Mouse (Mus musculus): ENCODE data around the gene Ahcyl2. TPM values are rescaled to one million over a fixed set of nuclear protein-coding genes. Genes with fewer than 3 reads are reported as not detected.

Gene Ahcyl2
- polyA plus RNA-seq, 1 experiment from 2014 or later = 22.3 TPM

DNA sequence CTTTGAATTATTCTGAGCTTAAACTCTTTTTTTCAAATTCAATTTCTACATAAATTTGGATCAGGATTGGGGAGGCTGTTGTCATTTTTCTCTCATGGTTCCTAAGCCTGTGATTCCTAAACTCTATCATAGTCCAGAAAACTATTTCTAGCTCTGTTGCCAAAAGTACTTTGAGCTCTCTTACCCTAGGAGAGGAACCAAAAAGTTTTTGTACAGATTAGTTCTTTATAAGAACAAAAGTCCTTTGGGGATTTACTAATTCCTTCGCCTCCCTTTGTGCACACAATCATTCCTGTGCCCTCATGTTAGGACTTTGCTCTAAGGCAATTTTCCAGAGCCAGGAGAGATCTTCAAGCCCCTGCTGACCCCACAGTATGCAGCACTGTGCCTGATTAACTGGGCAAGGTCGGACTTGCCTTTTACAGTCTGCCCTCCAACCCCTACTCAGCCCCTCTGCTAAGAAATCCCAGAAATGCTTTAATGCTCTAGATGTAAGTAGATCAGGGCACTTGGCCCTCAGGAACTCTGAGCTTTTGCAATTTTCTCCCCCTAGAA is 100.6 kb downstream of the Ahcyl2 start:
- H3K36me3 ChIP-seq (ENCODE audit: control insufficient read depth, insufficient read depth, low read length) = peaks cover 5% of the 10 kb centered on the region
- H3K27me3 ChIP-seq (replicated peaks; ENCODE audit: control insufficient read depth, insufficient read depth, low read length) = no peaks in the 10 kb centered on the region
- H3K4me2 ChIP-seq (ENCODE audit: low read length) = no peak overlapping the region
- H3K4me1 ChIP-seq (ENCODE audit: control insufficient read depth, insufficient read depth, low read depth, low read length) = no peaks in the 10 kb centered on the region
- H3K4me3 ChIP-seq (ENCODE audit: low read length) = no peak overlapping the region
- H3K9ac ChIP-seq (ENCODE audit: low read depth, low read length) = no peak overlapping the region
- 73% methylated on average over 2 of the region's 2 CpGs for WGBS
- no peak overlapping the region for H3K27ac ChIP-seq (ENCODE audit: low read depth, low read length)
- ATAC-seq = no peak
- H3K9me3 ChIP-seq (ENCODE audit: control insufficient read depth, low read length) = no peaks in the 10 kb centered on the region

- Histone ChIP-seq H3K4me3 (ENCODE audit: low read length) (no peak overlapping the region), H3K9me3 (ENCODE audit: control insufficient read depth, low read length) (no peaks in the 10 kb centered on the region), H3K36me3 (ENCODE audit: control insufficient read depth, insufficient read depth, low read length) (peaks cover 6% of the 10 kb centered on the region), H3K4me1 (ENCODE audit: control insufficient read depth, insufficient read depth, low read depth, low read length) (no peaks in the 10 kb centered on the region), H3K27me3 (replicated peaks; ENCODE audit: control insufficient read depth, insufficient read depth, low read length) (no peaks in the 10 kb centered on the region), H3K9ac (ENCODE audit: low read depth, low read length) (no peak overlapping the region), H3K27ac (ENCODE audit: low read depth, low read length) (no peak overlapping the region), H3K4me2 (ENCODE audit: low read length) (no peak overlapping the region)
- ATAC-seq = no peak
- 79% methylated on average over 2 of the region's 2 CpGs for WGBS
These were observed 105.8 kb downstream of the Ahcyl2 start for GRCm38 (mm10) chr6:29873654-29874053.

- Histone ChIP-seq H3K9me3 (ENCODE audit: control insufficient read depth, low read length) (no peaks in the 10 kb centered on the region), H3K9ac (ENCODE audit: low read depth, low read length) (no peak overlapping the region), H3K27ac (ENCODE audit: low read depth, low read length) (no peak overlapping the region), H3K4me1 (ENCODE audit: control insufficient read depth, insufficient read depth, low read depth, low read length) (no peaks in the 10 kb centered on the region), H3K4me2 (ENCODE audit: low read length) (no peak overlapping the region), H3K27me3 (replicated peaks; ENCODE audit: control insufficient read depth, insufficient read depth, low read length) (no peaks in the 10 kb centered on the region), H3K4me3 (ENCODE audit: low read length) (no peak overlapping the region), H3K36me3 (ENCODE audit: control insufficient read depth, insufficient read depth, low read length) (peaks cover 9% of the 10 kb centered on the region)
- WGBS = 87% methylated on average over 5 of the region's 5 CpGs
- no peak for ATAC-seq
These were observed 107.8 kb downstream of the Ahcyl2 start for GRCm38 (mm10) chr6:29875576-29875975.

DNA sequence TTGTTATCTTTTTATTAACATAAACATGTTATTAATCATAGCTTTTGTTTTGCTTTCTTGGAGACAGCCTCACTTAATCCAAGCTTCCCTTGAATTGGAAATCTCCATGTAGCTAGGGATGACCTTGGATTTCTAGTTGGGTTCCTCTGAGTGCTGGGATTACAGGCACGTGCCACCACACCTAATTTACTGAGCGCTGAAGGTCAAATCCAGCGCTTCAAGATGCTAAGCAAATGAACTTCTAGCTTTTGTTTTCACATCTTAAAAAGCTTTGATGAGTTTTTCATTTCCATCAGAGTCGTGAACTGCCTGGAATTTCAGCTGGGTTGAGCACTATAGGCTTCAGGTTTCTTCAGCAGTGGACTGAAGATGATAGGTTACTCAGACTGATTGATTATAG is 109.0 kb downstream of the Ahcyl2 start:
- H3K4me2 ChIP-seq (ENCODE audit: low read length) = no peak overlapping the region
- WGBS = 87% methylated on average over 4 of the region's 4 CpGs
- ATAC-seq = no peak

GRCm38 (mm10) chr6:29879579-29879978 is 111.8 kb downstream of the Ahcyl2 start:
- ATAC-seq = no peak
- Histone ChIP-seq H3K4me2 (ENCODE audit: low read length) (no peak overlapping the region), H3K9me3 (ENCODE audit: control insufficient read depth, low read length) (no peaks in the 10 kb centered on the region), H3K36me3 (ENCODE audit: control insufficient read depth, insufficient read depth, low read length) (peaks cover 6% of the 10 kb centered on the region; the same call in 1 of the 2 replicates), H3K27me3 (replicated peaks; ENCODE audit: control insufficient read depth, insufficient read depth, low read length) (no peaks in the 10 kb centered on the region), H3K9ac (ENCODE audit: low read depth, low read length) (no peak overlapping the region), H3K27ac (ENCODE audit: low read depth, low read length) (no peak overlapping the region), H3K4me3 (ENCODE audit: low read length) (no peak overlapping the region), H3K4me1 (ENCODE audit: control insufficient read depth, insufficient read depth, low read depth, low read length) (no peaks in the 10 kb centered on the region)

More for the DNA sequence above, 109.0 kb downstream of the Ahcyl2 start:
- Histone ChIP-seq H3K36me3 (ENCODE audit: control insufficient read depth, insufficient read depth, low read length) (peaks cover 8% of the 10 kb centered on the region; the same call in 1 of the 2 replicates), H3K27me3 (replicated peaks; ENCODE audit: control insufficient read depth, insufficient read depth, low read length) (no peaks in the 10 kb centered on the region), H3K4me1 (ENCODE audit: control insufficient read depth, insufficient read depth, low read depth, low read length) (no peaks in the 10 kb centered on the region), H3K4me3 (ENCODE audit: low read length) (no peak overlapping the region), H3K9ac (ENCODE audit: low read depth, low read length) (no peak overlapping the region), H3K27ac (ENCODE audit: low read depth, low read length) (no peak overlapping the region), H3K9me3 (ENCODE audit: control insufficient read depth, low read length) (no peaks in the 10 kb centered on the region)

GRCm38 (mm10) chr6:29880796-29881195 is 113.0 kb downstream of the Ahcyl2 start:
- Histone ChIP-seq H3K4me3 (ENCODE audit: low read length) (no peak overlapping the region), H3K27me3 (replicated peaks; ENCODE audit: control insufficient read depth, insufficient read depth, low read length) (no peaks in the 10 kb centered on the region), H3K36me3 (ENCODE audit: control insufficient read depth, insufficient read depth, low read length) (peaks cover 6% of the 10 kb centered on the region; the same call in 1 of the 2 replicates), H3K9me3 (ENCODE audit: control insufficient read depth, low read length) (no peaks in the 10 kb centered on the region), H3K27ac (ENCODE audit: low read depth, low read length) (no peak overlapping the region), H3K9ac (ENCODE audit: low read depth, low read length) (no peak overlapping the region), H3K4me1 (ENCODE audit: control insufficient read depth, insufficient read depth, low read depth, low read length) (no peaks in the 10 kb centered on the region), H3K4me2 (ENCODE audit: low read length) (no peak overlapping the region)
- WGBS = 93% methylated on average over 3 of the region's 3 CpGs
- ATAC-seq = no peak

DNA sequence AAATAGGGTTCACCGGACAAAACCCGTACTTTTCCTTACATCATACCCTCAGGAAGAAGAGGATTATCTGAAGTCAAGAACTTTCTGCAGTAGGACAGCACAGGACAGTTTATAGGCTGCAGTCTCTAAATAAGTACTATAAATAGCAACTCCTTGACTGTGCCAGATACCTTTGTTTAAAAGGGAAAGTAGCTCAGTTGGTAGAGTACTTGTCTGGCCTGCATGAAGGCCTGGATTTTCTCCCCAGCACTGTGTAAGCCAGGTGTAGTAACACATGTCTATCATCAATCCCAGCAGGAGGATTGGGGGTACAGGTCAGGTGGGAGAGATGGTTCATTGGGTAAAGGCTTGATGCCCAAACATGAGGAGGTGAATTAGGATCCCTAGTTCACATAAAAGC is 114.1 kb downstream of the Ahcyl2 start:
- ATAC-seq = no peak
- Histone ChIP-seq H3K4me2 (ENCODE audit: low read length) (no peak overlapping the region), H3K36me3 (ENCODE audit: control insufficient read depth, insufficient read depth, low read length) (peaks cover 12% of the 10 kb centered on the region), H3K9me3 (ENCODE audit: control insufficient read depth, low read length) (no peaks in the 10 kb centered on the region), H3K4me3 (ENCODE audit: low read length) (no peak overlapping the region), H3K27ac (ENCODE audit: low read depth, low read length) (no peak overlapping the region), H3K27me3 (replicated peaks; ENCODE audit: control insufficient read depth, insufficient read depth, low read length) (no peaks in the 10 kb centered on the region), H3K4me1 (ENCODE audit: control insufficient read depth, insufficient read depth, low read depth, low read length) (no peaks in the 10 kb centered on the region), H3K9ac (ENCODE audit: low read depth, low read length) (no peak overlapping the region)
- WGBS = 91% methylated on average over 2 of the region's 2 CpGs

DNA sequence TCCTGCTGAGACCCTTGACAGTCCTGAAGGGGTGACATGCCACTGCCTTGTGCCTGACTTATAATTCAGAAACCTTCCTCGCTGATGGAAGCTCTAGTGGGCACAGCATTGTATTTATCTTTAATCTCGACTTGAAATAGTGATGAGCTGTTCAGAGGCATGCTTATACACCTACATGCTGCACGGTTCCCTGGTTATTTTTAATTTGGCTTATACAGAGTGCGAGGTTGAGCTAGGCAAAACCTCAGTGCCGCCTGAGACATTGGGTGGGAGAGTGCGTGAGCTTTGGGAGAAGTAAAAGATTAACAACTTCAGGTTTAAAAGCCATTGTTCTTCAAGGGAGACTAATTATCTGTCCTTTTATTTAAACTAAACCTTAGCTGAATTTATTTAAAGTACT is 115.1 kb downstream of the Ahcyl2 start:
- no peak overlapping the region for H3K27ac ChIP-seq (ENCODE audit: low read depth, low read length)
- H3K4me1 ChIP-seq (ENCODE audit: control insufficient read depth, insufficient read depth, low read depth, low read length) = no peaks in the 10 kb centered on the region
- no peak overlapping the region for H3K9ac ChIP-seq (ENCODE audit: low read depth, low read length)
- no peaks in the 10 kb centered on the region for H3K27me3 ChIP-seq (replicated peaks; ENCODE audit: control insufficient read depth, insufficient read depth, low read length)
- H3K4me3 ChIP-seq (ENCODE audit: low read length) = no peak overlapping the region
- no peak overlapping the region for H3K4me2 ChIP-seq (ENCODE audit: low read length)
- H3K36me3 ChIP-seq (ENCODE audit: control insufficient read depth, insufficient read depth, low read length) = peaks cover 12% of the 10 kb centered on the region
- WGBS = 77% methylated on average over 6 of the region's 6 CpGs
- no peak for ATAC-seq
- no peaks in the 10 kb centered on the region for H3K9me3 ChIP-seq (ENCODE audit: control insufficient read depth, low read length)

DNA sequence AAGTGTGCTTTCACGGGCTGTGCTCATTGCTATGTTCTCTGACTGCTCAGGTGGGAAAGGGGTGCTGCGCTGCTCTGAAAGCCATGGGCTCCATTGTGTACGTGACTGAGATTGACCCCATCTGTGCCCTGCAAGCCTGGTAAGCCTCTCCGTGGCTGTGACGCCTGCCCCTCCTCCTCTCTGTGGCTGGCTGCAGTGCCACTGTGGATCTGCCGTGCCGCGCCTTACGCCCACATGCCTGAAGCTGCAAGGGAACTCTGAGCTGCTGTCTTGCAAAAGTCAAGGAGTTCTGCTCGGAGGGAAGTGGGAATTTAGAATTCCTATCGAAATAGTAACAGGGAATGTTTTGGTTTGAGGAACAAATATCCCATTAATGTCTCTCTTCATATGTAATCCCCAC is 123.3 kb downstream of the Ahcyl2 start:
- 66% methylated on average over 11 of the region's 11 CpGs for WGBS
- no peak overlapping the region for H3K27ac ChIP-seq (ENCODE audit: low read depth, low read length)

DNA sequence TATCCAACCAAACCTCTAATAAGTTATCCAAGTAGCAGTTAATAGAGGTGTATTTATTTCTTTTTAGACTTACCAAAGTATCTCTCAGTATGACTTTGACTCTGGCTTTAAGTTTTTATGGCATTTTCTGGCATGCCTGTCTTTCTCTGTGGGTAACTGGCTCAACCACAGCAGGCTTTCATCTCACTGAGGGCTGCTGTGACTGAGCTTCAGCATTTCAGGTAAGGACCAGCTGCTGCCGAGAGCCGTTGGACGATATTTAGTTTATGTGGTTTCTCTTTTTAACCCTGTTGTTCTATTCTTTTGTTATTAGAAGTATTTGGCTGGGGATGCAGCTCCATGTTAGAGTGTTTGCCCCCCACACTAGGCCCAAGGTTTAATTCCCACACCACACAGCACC is 129.2 kb downstream of the Ahcyl2 start:
- Histone ChIP-seq H3K4me1 (ENCODE audit: control insufficient read depth, insufficient read depth, low read depth, low read length) (no peaks in the 10 kb centered on the region), H3K27ac (ENCODE audit: low read depth, low read length) (no peak overlapping the region), H3K4me3 (ENCODE audit: low read length) (no peak overlapping the region), H3K4me2 (ENCODE audit: low read length) (no peak overlapping the region), H3K27me3 (replicated peaks; ENCODE audit: control insufficient read depth, insufficient read depth, low read length) (no peaks in the 10 kb centered on the region), H3K9me3 (ENCODE audit: control insufficient read depth, low read length) (no peaks in the 10 kb centered on the region), H3K36me3 (ENCODE audit: control insufficient read depth, insufficient read depth, low read length) (no peaks in the 10 kb centered on the region; the same call in 1 of the 2 replicates), H3K9ac (ENCODE audit: low read depth, low read length) (no peak overlapping the region)
- ATAC-seq = no peak
- 95% methylated on average over 3 of the region's 3 CpGs for WGBS

More for the DNA sequence above, 123.3 kb downstream of the Ahcyl2 start:
- no peak overlapping the region for H3K4me3 ChIP-seq (ENCODE audit: low read length)
- ATAC-seq = no peak
- no peak overlapping the region for H3K4me2 ChIP-seq (ENCODE audit: low read length)
- H3K9me3 ChIP-seq (ENCODE audit: control insufficient read depth, low read length) = no peaks in the 10 kb centered on the region
- peaks cover 6% of the 10 kb centered on the region for H3K36me3 ChIP-seq (ENCODE audit: control insufficient read depth, insufficient read depth, low read length)
- no peaks in the 10 kb centered on the region for H3K4me1 ChIP-seq (ENCODE audit: control insufficient read depth, insufficient read depth, low read depth, low read length)
- no peak overlapping the region for H3K9ac ChIP-seq (ENCODE audit: low read depth, low read length)
- H3K27me3 ChIP-seq (replicated peaks; ENCODE audit: control insufficient read depth, insufficient read depth, low read length) = no peaks in the 10 kb centered on the region

Measured in hindbrain, embryonic 16.5 days (tissue).